Mouse (Mus musculus): ENCODE measurements around the gene Hikeshi. TPM values are rescaled to one million over a fixed set of nuclear protein-coding genes. Genes with fewer than 3 reads are reported as not detected.
A peak's percentile ranks its signal among the peaks of the same experiment; 100 is the strongest.

Hikeshi gene
- polyA plus RNA-seq, 1 experiment from 2014 or later, result 158 TPM

DNA sequence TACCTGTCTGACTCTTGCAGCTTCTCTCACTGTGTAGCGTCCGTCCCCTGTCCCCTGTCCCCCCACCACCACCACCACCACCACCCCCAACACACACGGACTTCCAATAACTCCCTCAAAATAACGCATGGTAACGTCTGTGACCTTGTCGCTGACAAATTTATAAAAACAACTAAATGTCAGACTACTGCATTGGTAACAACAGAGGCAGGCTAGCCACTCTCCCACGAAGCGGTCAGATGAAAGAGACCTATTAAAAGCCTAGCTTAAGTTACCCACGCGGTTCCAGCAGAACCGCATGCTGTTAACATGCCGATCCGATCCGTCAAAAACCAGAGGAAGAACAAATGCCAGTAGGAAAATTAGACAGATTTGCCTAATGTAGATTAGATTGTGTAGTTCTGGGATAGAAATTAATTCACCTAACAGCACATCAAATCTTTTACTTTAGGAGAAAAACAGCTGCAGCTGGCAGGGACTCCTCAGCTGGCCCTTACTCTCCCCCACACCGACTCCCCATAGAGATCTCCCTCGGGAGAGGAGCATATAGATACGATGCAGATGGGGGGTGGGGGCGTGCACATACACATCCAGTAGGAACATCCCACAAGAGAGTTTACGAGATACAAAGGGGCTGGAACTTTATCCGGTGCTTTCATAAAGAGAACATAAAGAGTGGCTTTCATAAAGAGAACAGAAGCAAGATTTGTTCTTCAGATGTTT lies 31.9 kb downstream of the Hikeshi start:
- no peaks in the 10 kb centered on the region for H3K27me3 ChIP-seq
- ATAC-seq (replicated peaks), result no peak
- no peak overlapping the region for H3K4me3 ChIP-seq
- WGBS, result 79% methylated on average over 20 of the region's 20 CpGs
- H3K36me3 ChIP-seq, result no peaks in the 10 kb centered on the region
- H3K4me1 ChIP-seq, result no peaks in the 10 kb centered on the region
- H3K27ac ChIP-seq (replicated peaks), result no peak overlapping the region
- no peak overlapping the region for H3K4me2 ChIP-seq (replicated peaks)
- H3K9me3 ChIP-seq, result no peaks in the 10 kb centered on the region
- H3K9ac ChIP-seq (replicated peaks), result no peak overlapping the region

GRCm38 (mm10) chr7:89908421-89908820 lies 32.6 kb downstream of the Hikeshi start:
- Histone ChIP-seq H3K4me3 (no peak overlapping the region), H3K27ac (replicated peaks) (no peak overlapping the region), H3K27me3 (no peaks in the 10 kb centered on the region), H3K9ac (replicated peaks) (no peak overlapping the region), H3K4me2 (replicated peaks) (no peak overlapping the region), H3K36me3 (no peaks in the 10 kb centered on the region), H3K4me1 (no peaks in the 10 kb centered on the region), H3K9me3 (no peaks in the 10 kb centered on the region)
- 74% methylated on average over 7 of the region's 7 CpGs for WGBS
- no peak for ATAC-seq (replicated peaks)

- no peaks in the 10 kb centered on the region for H3K36me3 ChIP-seq
- 19% methylated on average over 8 of the region's 8 CpGs for WGBS
- no peak overlapping the region for H3K9ac ChIP-seq (replicated peaks)
- no peak overlapping the region for H3K4me2 ChIP-seq (replicated peaks)
- no peaks in the 10 kb centered on the region for H3K4me1 ChIP-seq
- peak; percentile 59 for ATAC-seq (replicated peaks)
- H3K27me3 ChIP-seq, result no peaks in the 10 kb centered on the region
- no peaks in the 10 kb centered on the region for H3K9me3 ChIP-seq
- H3K4me3 ChIP-seq, result no peak overlapping the region
- no peak overlapping the region for H3K27ac ChIP-seq (replicated peaks)
Measured at GRCm38 (mm10) chr7:89907950-89908349, 33.1 kb downstream of the Hikeshi start.

DNA sequence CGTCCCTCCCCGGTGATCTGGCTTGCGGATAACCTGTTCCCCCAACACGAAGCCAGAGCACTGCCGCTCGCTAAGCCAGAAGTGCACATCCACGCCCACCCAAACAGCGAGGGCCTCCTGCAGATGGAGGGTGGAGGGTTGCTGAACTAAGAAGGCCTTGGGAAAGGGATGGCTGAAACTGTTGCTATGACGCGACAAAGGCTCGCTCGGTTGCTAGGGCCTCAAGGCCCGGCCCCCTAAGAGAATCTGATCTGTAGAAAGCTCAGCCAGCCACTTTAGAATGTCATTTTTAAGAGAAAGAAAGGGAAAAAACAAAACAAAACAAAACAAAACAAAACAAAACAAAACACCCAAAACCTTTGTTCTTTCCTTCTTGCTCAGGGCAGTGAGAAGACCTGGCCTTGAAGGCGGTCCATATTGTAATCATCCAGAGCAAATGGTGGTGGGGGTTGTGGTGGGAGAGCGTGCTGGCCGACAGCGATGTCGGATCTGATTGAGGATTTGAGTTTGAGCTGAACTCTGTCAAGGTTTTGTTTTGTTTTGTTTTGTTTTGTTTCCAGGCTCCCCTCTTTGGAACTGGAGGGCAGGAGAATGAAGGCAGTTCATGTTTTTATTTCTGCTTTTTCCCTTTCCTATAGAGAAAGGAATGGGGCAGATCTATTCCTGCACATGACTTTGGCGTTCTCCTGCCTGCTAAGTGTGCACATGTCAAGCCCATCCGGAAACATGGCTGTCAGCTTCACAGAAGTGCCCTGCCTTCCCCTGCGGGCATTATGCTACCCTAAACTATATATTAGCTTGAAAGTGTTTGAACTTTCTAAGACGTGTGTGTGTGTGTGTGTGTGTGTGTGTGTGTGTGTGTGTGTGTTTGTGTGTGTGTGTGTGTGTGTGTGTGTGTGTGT lies 37.3 kb downstream of the Hikeshi start, which contains the start of gene Ccdc81:
Gene Ccdc81 (minus strand): TSS at position 188 of the 902 bp plus-strand sequence.
- Histone ChIP-seq H3K9me3 (no peaks in the 10 kb centered on the region), H3K27me3 (no peaks in the 10 kb centered on the region), H3K36me3 (no peaks in the 10 kb centered on the region), H3K9ac (replicated peaks) (no peak within 1 kb of the TSS), H3K4me1 (no peaks in the 10 kb centered on the region), H3K27ac (replicated peaks) (no peak within 1 kb of the TSS), H3K4me2 (replicated peaks) (peak within 1 kb of the TSS; percentile 28), H3K4me3 (no peak within 1 kb of the TSS)
- ATAC-seq (replicated peaks), result peak; percentile 82
- 29% methylated on average over 22 of the region's 22 CpGs for WGBS

DNA sequence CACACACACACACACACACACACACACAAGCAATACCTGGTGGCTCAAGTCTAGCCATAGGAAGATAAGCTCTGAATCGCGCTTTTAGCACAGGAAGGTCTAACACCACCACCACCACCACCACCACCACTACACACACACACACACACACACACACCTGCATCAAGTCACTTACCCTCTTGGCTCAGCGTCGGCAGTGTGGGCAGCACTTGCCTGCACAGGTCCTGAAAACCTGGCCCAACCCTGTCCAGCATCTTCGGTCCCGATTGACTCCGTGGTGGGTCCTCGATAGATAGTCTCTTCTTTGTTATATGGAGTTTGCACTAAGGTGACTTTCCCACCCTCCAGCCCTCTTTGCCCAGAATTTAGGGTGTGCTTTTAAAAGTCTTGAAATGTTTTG lies 38.0 kb downstream of the Hikeshi start:
- WGBS, result 82% methylated on average over 8 of the region's 8 CpGs
- ATAC-seq (replicated peaks), result no peak
- no peak overlapping the region for H3K9ac ChIP-seq (replicated peaks)

GRCm38 (mm10) chr7:89891856-89892255 lies 49.1 kb downstream of the Hikeshi start:
- no peaks in the 10 kb centered on the region for H3K27me3 ChIP-seq
- no peaks in the 10 kb centered on the region for H3K9me3 ChIP-seq
- H3K4me2 ChIP-seq (replicated peaks), result no peak overlapping the region
- no peak overlapping the region for H3K27ac ChIP-seq (replicated peaks)
- no peak overlapping the region for H3K4me3 ChIP-seq
- H3K36me3 ChIP-seq, result no peaks in the 10 kb centered on the region
- H3K9ac ChIP-seq (replicated peaks), result no peak overlapping the region
- H3K4me1 ChIP-seq, result no peaks in the 10 kb centered on the region
- no peak for ATAC-seq (replicated peaks)
- 29% methylated on average over 4 of the region's 4 CpGs for WGBS

More for the DNA sequence above, 38.0 kb downstream of the Hikeshi start:
- no peak overlapping the region for H3K27ac ChIP-seq (replicated peaks)
- no peaks in the 10 kb centered on the region for H3K9me3 ChIP-seq
- H3K27me3 ChIP-seq, result no peaks in the 10 kb centered on the region
- no peaks in the 10 kb centered on the region for H3K36me3 ChIP-seq
- no peak overlapping the region for H3K4me2 ChIP-seq (replicated peaks)
- H3K4me1 ChIP-seq, result no peaks in the 10 kb centered on the region
- H3K4me3 ChIP-seq, result no peak overlapping the region

DNA sequence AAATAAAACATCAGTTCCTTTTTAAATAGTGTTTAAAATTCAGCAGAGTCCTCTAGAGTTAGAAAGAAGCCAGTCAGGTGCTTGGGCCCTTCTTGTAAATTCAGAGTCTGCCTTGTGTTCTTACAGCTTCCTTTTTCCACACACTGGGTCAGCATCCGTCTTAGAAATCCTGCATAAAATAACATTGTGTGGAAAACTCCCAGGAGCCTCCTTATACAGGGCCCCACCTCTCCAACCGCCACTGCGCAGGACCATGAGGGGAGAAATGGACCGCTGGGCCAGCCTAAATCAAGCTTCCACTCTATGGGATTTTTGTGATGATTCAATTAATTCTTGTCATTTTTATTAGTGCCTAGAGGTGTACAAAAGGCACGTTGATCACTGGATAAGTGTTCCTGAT lies 49.6 kb downstream of the Hikeshi start:
- H3K9me3 ChIP-seq, result no peaks in the 10 kb centered on the region
- ATAC-seq (replicated peaks), result no peak
- 79% methylated on average over 5 of the region's 5 CpGs for WGBS
- H3K4me1 ChIP-seq, result no peaks in the 10 kb centered on the region
- H3K36me3 ChIP-seq, result no peaks in the 10 kb centered on the region
- no peak overlapping the region for H3K4me3 ChIP-seq
- H3K27ac ChIP-seq (replicated peaks), result no peak overlapping the region
- H3K27me3 ChIP-seq, result no peaks in the 10 kb centered on the region
- H3K9ac ChIP-seq (replicated peaks), result no peak overlapping the region
- no peak overlapping the region for H3K4me2 ChIP-seq (replicated peaks)

DNA sequence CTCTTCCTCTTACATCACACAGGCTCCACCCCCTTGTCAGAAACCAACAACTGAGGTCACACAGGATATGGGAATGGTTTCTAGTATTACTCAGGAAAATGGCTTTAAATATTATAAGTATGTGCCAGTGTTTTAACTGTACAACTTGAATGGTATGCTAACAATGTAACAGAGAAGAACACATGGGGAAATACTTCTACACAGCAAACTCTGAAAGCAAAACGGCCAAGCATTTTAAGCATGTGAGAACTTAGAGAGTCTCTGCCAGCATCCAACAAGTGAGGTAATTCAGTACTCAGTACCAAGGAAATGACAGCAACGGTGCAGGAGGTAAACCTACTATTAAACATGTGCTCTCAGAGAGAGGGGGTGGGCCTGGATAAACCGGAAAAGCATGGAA lies 56.5 kb downstream of the Hikeshi start:
- Histone ChIP-seq H3K27ac (replicated peaks) (no peak overlapping the region), H3K4me2 (replicated peaks) (no peak overlapping the region), H3K4me3 (no peak overlapping the region), H3K27me3 (no peaks in the 10 kb centered on the region), H3K36me3 (no peaks in the 10 kb centered on the region), H3K4me1 (no peaks in the 10 kb centered on the region), H3K9ac (replicated peaks) (no peak overlapping the region), H3K9me3 (no peaks in the 10 kb centered on the region)
- ATAC-seq (replicated peaks), result no peak
- WGBS, result 69% methylated on average over 3 of the region's 3 CpGs

DNA sequence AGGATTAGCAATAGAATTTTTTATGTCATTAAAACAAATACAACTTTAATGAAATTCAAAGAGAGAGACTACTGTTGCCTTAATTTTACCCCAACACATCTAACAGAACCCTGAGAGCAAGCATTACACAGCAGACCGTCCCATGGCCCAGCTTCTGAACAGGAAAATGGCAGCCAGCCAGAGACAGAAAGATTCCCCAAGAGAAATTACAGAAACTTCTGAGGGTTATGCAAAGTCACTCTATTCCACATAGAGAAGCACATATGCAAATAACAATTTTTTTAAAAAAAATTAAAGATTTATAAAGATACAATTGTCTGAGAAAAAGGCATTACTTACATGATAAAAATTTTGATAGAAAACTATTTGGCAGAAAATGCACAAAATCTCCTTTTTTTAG lies 61.3 kb downstream of the Hikeshi start:
- Histone ChIP-seq H3K9me3 (no peaks in the 10 kb centered on the region), H3K27me3 (no peaks in the 10 kb centered on the region), H3K27ac (replicated peaks) (no peak overlapping the region), H3K4me1 (no peaks in the 10 kb centered on the region; the same call in 1 of the 2 replicates), H3K9ac (replicated peaks) (no peak overlapping the region), H3K4me3 (no peak overlapping the region), H3K36me3 (no peaks in the 10 kb centered on the region), H3K4me2 (replicated peaks) (no peak overlapping the region)
- no peak for ATAC-seq (replicated peaks)
- 55% methylated on average over 1 of the region's 1 CpGs for WGBS

Other genes with a start within 250 kb of the Hikeshi start
- 0.31 and 0.70 TPM in 2 replicates for gene Ccdc81, start 37.6 kb downstream of the Hikeshi start, polyA plus RNA-seq (2015; fragmentation: Nextera tagmentation; extraction: Ambion mirVana)
- 41.5 and 44.0 TPM in 2 replicates for gene Eed, start 39.8 kb upstream of the Hikeshi start, polyA plus RNA-seq (2015; fragmentation: Nextera tagmentation; extraction: Ambion mirVana)
- 42.3 and 45.7 TPM in 2 replicates for gene Picalm, start 189.0 kb upstream of the Hikeshi start, polyA plus RNA-seq (2015; fragmentation: Nextera tagmentation; extraction: Ambion mirVana)